Mouse (Mus musculus) stomach, embryonic 15.5 days (tissue): Measurements from ENCODE around the gene Tmem186. TPM values are rescaled to one million over a fixed set of nuclear protein-coding genes. Genes with fewer than 3 reads are reported as not detected.

Experiments used
- ATAC-seq: fragments of 200-750 bp; cut with Nextera tagmentation; 2 replicates; pipeline ENCODE4 v1.8.0; 2017; ENCODE audit warnings: low read depth, moderate number of reproducible peaks, moderate TSS enrichment; ENCODE audit not compliant: insufficient read depth, low FRiP score
- H3K27ac ChIP-seq: fragments of 300-500 bp; sonication (generic); 2 replicates; pipeline ENCODE4 v1.5.1; 2015; ENCODE audit warnings: mild to moderate bottlenecking, inconsistent platforms
- H3K27me3 ChIP-seq: fragments of 300-500 bp; sonication (generic); replicated peaks from 2 replicates; pipeline ENCODE4 v1.6.1; 2015; ENCODE audit warnings: inconsistent platforms
- H3K36me3 ChIP-seq: fragments of 300-500 bp; sonication (generic); 2 replicates; pipeline ENCODE4 v1.6.1; 2015; ENCODE audit warnings: inconsistent platforms
- H3K4me1 ChIP-seq: fragments of 300-500 bp; sonication (generic); 2 replicates; pipeline ENCODE4 v1.6.1; 2015; ENCODE audit warnings: inconsistent platforms
- H3K4me2 ChIP-seq: fragments of 300-500 bp; sonication (generic); 2 replicates; pipeline ENCODE4 v1.6.1; 2015; ENCODE audit warnings: mild to moderate bottlenecking, inconsistent platforms
- H3K4me3 ChIP-seq: fragments of 300-500 bp; sonication (generic); replicated peaks from 2 replicates; pipeline ENCODE4 v1.5.1; 2015; ENCODE audit warnings: inconsistent platforms
- H3K9ac ChIP-seq: fragments of 300-500 bp; sonication (generic); 2 replicates; pipeline ENCODE4 v1.6.1; 2015; ENCODE audit warnings: inconsistent platforms
- H3K9me3 ChIP-seq: fragments of 300-500 bp; sonication (generic); 2 replicates; pipeline ENCODE4 v1.6.1; 2016; ENCODE audit warnings: inconsistent platforms
- WGBS: fragments of 180-500 bp; shearing (Covaris S2); methylation state at CpG from one replicate; pipeline ENCODE4 v1.1.7; 2015; 5-methylcytosine and 5-hydroxymethylcytosine counted together
- polyA plus RNA-seq: library from polyadenylated mRNA; unstranded; fragments of >200 nt; fragmentation: Nextera tagmentation; extraction: Ambion mirVana; gene quantifications from 2 replicates; pipeline ENCODE4 v1.2.1, GENCODE M21; 2015

The Tmem186 gene
- polyA plus RNA-seq, 1 experiment from 2014 or later = 18.8 TPM

DNA sequence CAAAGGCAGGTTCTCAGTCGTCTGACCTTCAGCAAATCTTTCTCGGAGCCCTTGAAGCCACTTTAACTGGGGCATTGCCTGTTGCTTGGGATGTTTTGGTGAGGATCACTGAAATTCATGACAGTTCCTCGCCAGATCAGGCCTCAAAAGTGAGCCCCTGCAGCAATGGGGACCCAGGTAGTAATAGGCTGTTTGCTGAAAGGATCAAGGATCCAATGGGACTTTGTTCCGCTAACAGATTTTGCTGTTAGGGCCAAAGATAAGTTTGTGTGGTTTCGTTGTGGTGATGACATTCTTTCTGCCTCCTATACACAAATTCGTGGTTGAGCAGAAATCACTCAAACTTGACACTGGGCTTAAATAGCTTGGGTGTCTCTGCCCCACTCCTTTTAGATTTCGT lies 619 bp upstream of the Tmem186 start:
- WGBS = 33% methylated on average over 7 of the region's 7 CpGs

DNA sequence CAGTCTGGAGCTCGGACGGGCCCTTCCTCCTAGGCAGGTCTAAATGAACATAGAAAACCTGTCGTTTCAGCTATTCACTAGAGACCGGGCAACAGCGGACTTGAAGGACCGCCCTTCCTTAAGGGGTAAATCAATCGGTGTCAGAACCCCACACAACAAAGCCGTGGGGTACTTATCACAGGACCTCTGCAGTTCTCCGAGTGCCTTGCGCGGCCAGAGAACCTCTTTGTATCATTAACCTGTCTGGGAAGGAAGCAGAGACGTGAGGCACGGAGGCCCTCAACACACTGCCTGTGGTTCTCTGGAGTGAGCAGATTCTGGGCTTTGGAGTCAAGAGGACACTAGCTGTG lies 670 bp downstream of the Tmem186 start:
- peak overlapping the region; percentile 91 for H3K4me3 ChIP-seq
- H3K27ac ChIP-seq = peak overlapping the region; percentile 95
- H3K36me3 ChIP-seq = no peaks in the 10 kb centered on the region
- WGBS = under 1% methylated on average over 13 of the region's 13 CpGs
- peak overlapping the region; percentile 85 for H3K9ac ChIP-seq
- peaks cover 11% of the 10 kb centered on the region for H3K4me1 ChIP-seq
- H3K4me2 ChIP-seq = peak overlapping the region; percentile 78
- no peaks in the 10 kb centered on the region for H3K27me3 ChIP-seq
- no peaks in the 10 kb centered on the region for H3K9me3 ChIP-seq
- peak; percentile 19; the same call in 1 of the 2 replicates for ATAC-seq

More for the DNA sequence above, 619 bp upstream of the Tmem186 start:
- H3K27me3 ChIP-seq = no peaks in the 10 kb centered on the region
- peak overlapping the region; percentile 85 for H3K9ac ChIP-seq
- peak overlapping the region; percentile 78 for H3K4me2 ChIP-seq
- H3K36me3 ChIP-seq = peaks cover 4% of the 10 kb centered on the region; the same call in 1 of the 2 replicates
- ATAC-seq = no peak
- H3K9me3 ChIP-seq = no peaks in the 10 kb centered on the region
- peak overlapping the region; percentile 91 for H3K4me3 ChIP-seq
- H3K4me1 ChIP-seq = peaks cover 11% of the 10 kb centered on the region
- H3K27ac ChIP-seq = peak overlapping the region; percentile 95

DNA sequence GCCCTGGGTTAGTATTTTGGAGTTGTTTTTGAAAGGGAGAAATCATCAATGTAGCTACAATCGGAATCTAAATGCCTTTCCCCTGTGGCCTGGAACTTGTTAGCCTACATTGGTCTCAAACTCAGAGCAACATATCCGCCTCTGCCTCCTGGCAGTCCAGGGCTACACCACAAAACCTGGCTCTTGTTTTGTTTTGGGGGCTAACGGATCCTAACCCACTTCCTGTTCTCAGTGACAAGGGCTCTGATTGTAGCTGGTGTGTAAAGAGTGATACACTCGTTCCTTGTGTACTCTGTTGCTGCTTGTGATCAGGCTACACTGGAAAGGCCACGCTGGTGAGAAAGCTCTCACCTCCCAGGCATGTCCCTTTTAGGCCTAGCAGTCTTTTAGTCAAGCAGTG lies 6.1 kb downstream of the Tmem186 start:
- Histone ChIP-seq H3K27me3 (no peaks in the 10 kb centered on the region), H3K4me2 (no peak overlapping the region), H3K36me3 (peaks cover 3% of the 10 kb centered on the region; the same call in 1 of the 2 replicates), H3K9ac (no peak overlapping the region), H3K9me3 (no peaks in the 10 kb centered on the region), H3K4me3 (no peak overlapping the region), H3K4me1 (peaks cover 8% of the 10 kb centered on the region), H3K27ac (no peak overlapping the region)
- WGBS = 84% methylated on average over 5 of the region's 5 CpGs
- no peak for ATAC-seq

- ATAC-seq = no peak
- H3K4me1 ChIP-seq = peaks cover 1% of the 10 kb centered on the region; the same call in 1 of the 2 replicates
- H3K36me3 ChIP-seq = peaks cover 3% of the 10 kb centered on the region; the same call in 1 of the 2 replicates
- no peak overlapping the region for H3K4me2 ChIP-seq
- no peaks in the 10 kb centered on the region for H3K27me3 ChIP-seq
- H3K27ac ChIP-seq = no peak overlapping the region
- H3K4me3 ChIP-seq = no peak overlapping the region
- no peaks in the 10 kb centered on the region for H3K9me3 ChIP-seq
- 73% methylated on average over 2 of the region's 2 CpGs for WGBS
- H3K9ac ChIP-seq = no peak overlapping the region
Observed at GRCm38 (mm10) chr16:8630419-8630818, 7.1 kb downstream of the Tmem186 start.

GRCm38 (mm10) chr16:8620315-8621115 lies 17.0 kb downstream of the Tmem186 start:
- no peaks in the 10 kb centered on the region for H3K27me3 ChIP-seq
- H3K9me3 ChIP-seq = no peaks in the 10 kb centered on the region
- peaks cover 10% of the 10 kb centered on the region for H3K4me1 ChIP-seq
- ATAC-seq = no peak
- H3K4me3 ChIP-seq = no peak overlapping the region
- H3K36me3 ChIP-seq = no peaks in the 10 kb centered on the region
- H3K9ac ChIP-seq = no peak overlapping the region
- 47% methylated on average over 16 of the region's 16 CpGs for WGBS
- 0 out of 2 replicates have a peak overlapping the region, but pooled peaks have one; percentile 0 for H3K4me2 ChIP-seq
- H3K27ac ChIP-seq = peak overlapping the region; percentile 55

GRCm38 (mm10) chr16:8619659-8620314 lies 17.7 kb downstream of the Tmem186 start:
- Histone ChIP-seq H3K4me3 (no peak overlapping the region), H3K36me3 (no peaks in the 10 kb centered on the region), H3K9me3 (no peaks in the 10 kb centered on the region), H3K27me3 (no peaks in the 10 kb centered on the region), H3K4me2 (0 out of 2 replicates have a peak overlapping the region, but pooled peaks have one; percentile 0), H3K4me1 (peaks cover 10% of the 10 kb centered on the region), H3K9ac (no peak overlapping the region), H3K27ac (peak overlapping the region; percentile 55)
- 15% methylated on average over 10 of the region's 10 CpGs for WGBS
- peak; percentile 29; the same call in 1 of the 2 replicates for ATAC-seq

DNA sequence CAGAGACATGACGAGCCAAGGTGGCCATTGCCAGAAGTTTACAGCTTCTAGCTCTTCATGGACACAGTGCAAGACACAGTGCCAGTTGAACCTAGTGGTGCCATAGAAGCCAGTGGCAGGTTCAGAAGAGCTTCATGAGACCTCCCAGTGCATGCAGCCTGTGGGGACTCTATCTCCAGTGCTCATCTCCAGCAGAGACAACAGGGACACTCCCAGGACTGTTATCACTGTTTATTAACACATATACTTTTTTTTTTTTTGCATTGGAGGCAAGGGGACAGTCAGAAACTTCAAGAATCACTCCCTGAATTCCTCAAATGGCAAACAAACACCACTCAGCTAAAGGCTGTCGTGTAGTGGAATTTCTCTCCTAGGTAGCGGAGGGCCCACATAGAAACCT lies 24.1 kb downstream of the Tmem186 start:
- H3K9me3 ChIP-seq = no peaks in the 10 kb centered on the region
- H3K27ac ChIP-seq = no peak overlapping the region
- WGBS = 79% methylated on average over 3 of the region's 3 CpGs
- no peaks in the 10 kb centered on the region for H3K27me3 ChIP-seq
- no peaks in the 10 kb centered on the region for H3K4me1 ChIP-seq
- H3K36me3 ChIP-seq = no peaks in the 10 kb centered on the region
- H3K9ac ChIP-seq = no peak overlapping the region
- ATAC-seq = no peak
- H3K4me3 ChIP-seq = no peak overlapping the region
- no peak overlapping the region for H3K4me2 ChIP-seq

DNA sequence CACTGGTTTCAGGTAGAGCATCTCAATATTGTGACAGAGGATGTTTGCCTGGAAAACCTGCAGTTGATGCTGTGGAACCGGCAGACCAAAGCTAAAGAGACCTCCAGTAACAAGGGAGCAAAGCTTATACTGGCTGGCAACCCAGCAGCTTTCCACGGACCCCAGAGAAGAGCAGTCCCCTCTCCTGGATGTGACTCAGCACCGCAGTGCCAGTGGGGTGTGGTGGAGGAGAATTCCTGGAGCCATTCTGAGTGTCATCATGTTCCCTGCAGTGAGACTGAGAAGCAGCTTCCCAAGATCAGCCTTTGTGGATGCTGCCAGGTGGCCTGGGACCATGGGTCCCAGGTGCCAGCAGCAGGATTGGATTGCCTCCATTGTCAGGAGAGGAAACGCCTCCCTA lies 24.5 kb downstream of the Tmem186 start:
- no peak for ATAC-seq
- H3K4me2 ChIP-seq = no peak overlapping the region
- no peak overlapping the region for H3K4me3 ChIP-seq
- H3K9ac ChIP-seq = no peak overlapping the region
- 84% methylated on average over 4 of the region's 4 CpGs for WGBS
- H3K27ac ChIP-seq = no peak overlapping the region
- H3K36me3 ChIP-seq = no peaks in the 10 kb centered on the region
- H3K27me3 ChIP-seq = no peaks in the 10 kb centered on the region
- no peaks in the 10 kb centered on the region for H3K9me3 ChIP-seq
- H3K4me1 ChIP-seq = no peaks in the 10 kb centered on the region

DNA sequence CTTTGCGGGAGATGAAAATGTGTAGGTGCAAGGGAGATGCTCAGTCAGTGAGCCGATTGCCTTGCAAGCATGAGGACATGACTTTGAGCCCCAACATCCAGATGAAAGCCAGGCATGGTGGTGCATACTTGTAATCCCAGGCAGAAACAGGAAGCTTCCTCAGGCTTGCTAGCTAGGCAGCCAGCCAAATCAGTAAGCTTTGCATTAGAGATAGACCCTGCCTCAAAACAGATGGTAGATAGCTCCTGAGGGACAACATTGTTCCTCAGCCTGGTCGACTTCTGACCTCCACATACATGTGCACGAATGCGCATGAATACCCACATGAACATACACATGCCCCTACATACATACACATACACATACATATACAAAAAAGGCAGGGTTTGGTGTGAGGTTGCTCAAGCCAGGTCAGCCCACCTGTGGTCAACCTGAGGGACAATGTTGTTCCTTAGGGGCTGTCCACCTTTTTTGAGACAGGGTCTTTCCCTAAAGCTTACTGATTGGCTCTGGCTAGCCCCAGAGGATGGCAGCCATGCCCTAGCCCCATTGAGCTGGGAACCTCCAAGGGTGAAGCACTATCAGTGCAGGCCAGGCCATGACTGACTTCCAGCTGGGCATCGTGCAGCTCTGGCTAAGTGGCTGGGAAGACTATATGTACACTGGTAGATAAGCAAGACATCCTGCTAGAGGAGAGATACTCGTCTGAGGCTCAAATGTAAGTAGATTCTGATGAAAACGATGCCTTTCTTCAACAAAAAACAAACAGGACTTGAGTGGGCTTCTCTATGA lies 25.1 kb downstream of the Tmem186 start:
- H3K4me2 ChIP-seq = no peak overlapping the region
- H3K9me3 ChIP-seq = no peaks in the 10 kb centered on the region
- no peak overlapping the region for H3K4me3 ChIP-seq
- H3K4me1 ChIP-seq = no peaks in the 10 kb centered on the region
- no peak overlapping the region for H3K9ac ChIP-seq
- no peaks in the 10 kb centered on the region for H3K36me3 ChIP-seq
- WGBS = 80% methylated on average over 8 of the region's 8 CpGs
- peak; percentile 92 for ATAC-seq
- H3K27ac ChIP-seq = no peak overlapping the region
- no peaks in the 10 kb centered on the region for H3K27me3 ChIP-seq

GRCm38 (mm10) chr16:8610397-8610796 lies 27.1 kb downstream of the Tmem186 start:
- Histone ChIP-seq H3K4me3 (no peak overlapping the region), H3K9ac (no peak overlapping the region), H3K9me3 (no peaks in the 10 kb centered on the region), H3K4me1 (no peaks in the 10 kb centered on the region), H3K27ac (no peak overlapping the region), H3K36me3 (no peaks in the 10 kb centered on the region), H3K27me3 (no peaks in the 10 kb centered on the region), H3K4me2 (no peak overlapping the region)
- ATAC-seq = no peak
- WGBS = 75% methylated on average over 3 of the region's 3 CpGs

GRCm38 (mm10) chr16:8603789-8604188 lies 33.7 kb downstream of the Tmem186 start:
- Histone ChIP-seq H3K9me3 (no peaks in the 10 kb centered on the region), H3K9ac (no peak overlapping the region), H3K4me1 (no peaks in the 10 kb centered on the region), H3K27ac (no peak overlapping the region), H3K36me3 (no peaks in the 10 kb centered on the region), H3K4me2 (no peak overlapping the region), H3K4me3 (no peak overlapping the region), H3K27me3 (no peaks in the 10 kb centered on the region)
- ATAC-seq = peak; percentile 85
- WGBS = 69% methylated on average over 3 of the region's 3 CpGs
